Mouse (Mus musculus) bone marrow, adult 2 months (tissue): ENCODE data around the gene Tgif1.

Experiments used
- CTCF ChIP-seq: fragments of 200-500 bp; IDR thresholded peaks from 2 replicates; pipeline ENCODE4 v1.5.1; 2011; ENCODE audit warnings: low read length, control low read depth; ENCODE audit not compliant: control insufficient read depth, insufficient read depth
- POLR2A ChIP-seq: fragments of 200-500 bp; IDR thresholded peaks from 2 replicates; pipeline ENCODE4 v1.6.1; 2011; ENCODE audit warnings: low read depth, mild to moderate bottlenecking, control low read depth, low read length, borderline replicate concordance; ENCODE audit not compliant: control insufficient read depth

DNA sequence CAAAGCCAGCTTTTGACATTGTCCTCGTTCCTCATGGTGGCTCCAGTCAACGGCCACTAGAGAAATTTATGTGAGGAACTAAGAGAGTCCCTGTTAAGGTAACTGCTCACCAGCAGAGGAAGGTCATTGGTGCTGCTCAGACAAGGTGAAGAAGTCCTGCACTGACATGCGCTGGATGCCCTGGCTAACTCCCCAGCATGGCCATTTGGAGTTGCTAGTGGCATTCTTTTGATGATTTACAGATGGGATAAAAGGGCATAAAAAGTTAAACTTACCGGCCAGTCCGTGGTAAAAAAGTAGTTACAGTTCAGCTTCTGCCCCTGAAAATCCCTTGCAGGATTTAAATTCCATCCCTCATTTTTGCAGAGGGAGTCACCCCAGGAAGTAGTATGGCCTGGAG, 42.6 kb downstream of the Tgif1 start:
- no peak for TF ChIP-seq CTCF
- TF ChIP-seq POLR2A: no peak
